Mouse (Mus musculus) heart, adult 9 months (tissue): ENCODE measurements around the gene Vmn1r51.
"Not testable (repeated sequence)": the region's sequence is repeated elsewhere in the genome, so short reads cannot be mapped to it uniquely, and the experiment has no call there.

Source experiments
- DNase-seq, 2 experiments: peaks; one replicate each; pipeline ENCODE4 v3.0.0; 2022; ENCODE audit warnings: low spot score in 2 of 2

The Vmn1r51 gene

DNA sequence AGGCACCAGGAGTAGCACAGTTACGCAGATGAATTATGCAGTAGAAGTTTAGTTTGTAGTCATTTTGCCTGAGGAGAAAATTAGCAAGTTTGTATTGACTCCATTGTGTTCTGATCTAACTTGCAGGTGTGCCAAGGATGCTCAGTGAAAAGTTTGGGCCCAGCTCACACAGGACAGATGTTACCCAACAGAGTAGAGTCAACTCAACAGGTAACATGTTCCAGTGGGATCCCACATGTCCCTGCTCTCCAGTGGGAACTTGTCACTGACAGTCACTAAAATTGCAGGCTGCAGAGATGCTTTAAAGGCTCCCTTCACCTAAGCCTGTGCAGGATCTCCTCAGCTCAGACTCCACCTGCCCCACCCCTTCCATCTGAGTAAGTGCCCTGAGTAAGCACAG lies at the start of gene Vmn1r51:
Vmn1r51 (plus strand) TSS at position 301 of the 400 bp plus-strand sequence.
- not testable (repeated sequence) for DNase-seq

DNA sequence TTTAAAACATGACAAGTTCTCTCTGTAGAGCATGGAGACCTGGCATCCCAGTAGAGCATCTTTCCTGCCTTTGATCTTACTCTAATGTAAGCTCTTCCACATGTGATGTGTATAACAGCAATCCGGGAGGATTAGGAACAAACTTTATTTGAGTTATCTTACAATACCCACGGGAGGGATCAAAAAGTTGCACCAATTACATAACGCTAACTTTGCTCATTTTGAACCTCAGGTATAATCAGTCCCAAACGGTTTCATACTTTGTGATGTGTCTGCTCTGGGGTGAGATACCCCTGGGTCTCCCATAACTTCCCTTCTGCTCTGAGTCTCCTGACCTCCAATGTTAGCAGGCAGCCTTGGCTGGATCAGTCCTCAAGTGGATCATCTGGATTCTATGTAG lies 44.0 kb upstream of the Vmn1r51 start, which contains the start of gene Vmn1r49:
Vmn1r49 (minus strand) TSS at position 101 of the 400 bp plus-strand sequence.
- no peak for DNase-seq

DNA sequence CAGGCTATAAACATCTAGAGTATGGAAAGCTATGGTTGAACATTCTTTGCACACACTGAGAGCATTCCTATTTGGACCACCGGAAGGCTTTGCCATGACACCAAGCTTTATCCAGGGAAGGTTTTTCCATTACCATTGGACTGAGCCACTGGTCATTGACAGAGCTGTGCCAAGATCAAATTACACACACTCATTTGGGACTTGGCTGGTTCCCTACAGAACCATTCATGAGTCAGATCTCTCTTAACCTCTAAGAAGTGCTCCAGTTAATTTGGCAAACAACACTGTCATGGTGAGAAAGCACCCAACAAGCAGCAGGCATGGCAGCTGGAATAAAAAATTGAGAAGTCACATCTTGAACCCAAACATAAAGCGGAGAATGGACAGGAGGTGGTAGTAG lies 21.8 kb upstream of the Vmn1r51 start:
- DNase-seq = no peak

DNA sequence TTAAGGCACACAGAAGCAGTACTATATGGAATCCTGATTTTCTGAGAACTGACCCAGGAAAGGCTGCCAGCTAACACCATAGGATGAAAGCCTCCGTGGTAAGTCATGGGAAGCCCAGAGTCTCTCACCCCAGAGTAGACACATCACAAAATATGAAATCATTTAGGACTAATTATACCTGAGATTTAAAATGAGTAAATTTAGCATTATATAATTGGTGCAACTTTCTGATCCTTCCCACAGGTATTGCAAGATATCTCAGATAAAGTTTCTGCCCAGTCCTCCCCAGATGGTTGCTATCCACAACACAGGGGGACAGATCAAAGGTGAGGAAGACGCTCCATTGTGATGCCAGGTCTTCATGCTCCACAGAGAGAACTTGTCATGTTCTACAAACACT lies 21.3 kb upstream of the Vmn1r51 start, which contains the start of gene Vmn1r50:
Vmn1r50 (plus strand) TSS at position 301 of the 400 bp plus-strand sequence.
- no peak for DNase-seq

DNA sequence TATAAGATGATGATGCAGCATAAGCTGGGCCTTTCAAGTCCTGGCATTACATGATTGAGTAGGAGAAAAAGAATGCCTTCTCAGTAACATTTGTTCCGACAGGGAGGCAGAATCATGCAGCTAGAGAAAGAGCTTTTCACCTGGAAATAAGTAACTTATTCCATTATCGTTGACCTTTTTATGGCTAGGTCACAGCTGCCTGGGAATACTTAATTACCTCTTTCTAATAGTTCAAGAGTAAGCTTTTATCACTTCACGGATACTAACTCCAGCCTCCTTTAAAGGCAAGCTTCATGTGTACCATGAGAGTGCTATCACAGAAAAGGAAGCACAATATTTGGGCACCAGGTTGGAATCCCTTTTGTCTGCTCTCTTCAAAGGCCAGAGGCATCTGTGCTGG lies 37.7 kb downstream of the Vmn1r51 start:
- DNase-seq = no peak

DNA sequence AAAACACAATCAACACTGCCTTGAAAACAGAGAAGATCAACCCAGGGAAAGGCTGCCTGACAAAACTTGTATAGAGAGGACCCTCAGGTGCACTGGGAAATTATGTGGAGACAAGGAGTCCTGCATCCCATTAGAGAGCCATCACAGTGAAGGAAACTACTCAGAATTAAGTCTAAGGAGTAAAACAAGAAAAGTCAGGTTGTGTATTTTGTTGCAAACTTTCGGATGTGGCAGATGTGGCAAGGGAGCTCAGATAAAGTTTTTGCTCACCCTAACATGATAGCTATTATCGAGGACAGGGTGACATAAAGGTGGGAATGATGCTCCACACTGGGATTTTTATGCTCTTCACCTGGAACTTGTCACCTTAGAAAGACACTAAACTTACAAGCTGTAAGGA lies 52.1 kb downstream of the Vmn1r51 start, which contains the start of gene Vmn1r52:
Vmn1r52 (plus strand) TSS at position 301 of the 400 bp plus-strand sequence.
- DNase-seq = no peak
